Mouse (Mus musculus) lung, postnatal 0 days (tissue): ENCODE measurements around the gene Dclk1. TPM values are rescaled to one million over a fixed set of nuclear protein-coding genes. Genes with fewer than 3 reads are reported as not detected.

Experiments used
- ATAC-seq: fragments of 200-750 bp; cut with Nextera tagmentation; 2 replicates; pipeline ENCODE4 v1.8.0; 2017; ENCODE audit warnings: moderate library complexity
- DNase-seq: peaks from one replicate; pipeline ENCODE4 v3.0.0-alpha.2; 2016; ENCODE audit warnings: low spot score
- H3K27ac ChIP-seq: fragments of 300-500 bp; sonication (generic); 2 replicates; pipeline ENCODE4 v1.5.1; 2014; ENCODE audit warnings: antibody characterized with exemption, mild to moderate bottlenecking, low read length, mixed read lengths
- H3K27me3 ChIP-seq: fragments of 300-500 bp; sonication (generic); replicated peaks from 2 replicates; pipeline ENCODE4 v1.6.1; 2014; ENCODE audit warnings: low read length, mixed read lengths; ENCODE audit not compliant: insufficient read depth
- H3K36me3 ChIP-seq: fragments of 300-500 bp; sonication (generic); 2 replicates; pipeline ENCODE4 v1.6.1; 2014; ENCODE audit warnings: low read length, mixed read lengths; ENCODE audit not compliant: insufficient read depth
- H3K4me1 ChIP-seq: fragments of 300-500 bp; sonication (generic); 2 replicates; pipeline ENCODE4 v1.6.1; 2014; ENCODE audit warnings: antibody characterized with exemption, low read depth, low read length, mixed read lengths; ENCODE audit not compliant: insufficient read depth
- H3K4me2 ChIP-seq: fragments of 300-500 bp; sonication (generic); replicated peaks from 2 replicates; pipeline ENCODE4 v1.6.1; 2014; ENCODE audit warnings: low read depth, mild to moderate bottlenecking, low read length, moderate library complexity, mixed read lengths
- H3K4me3 ChIP-seq: fragments of 300-500 bp; sonication (generic); 2 replicates; pipeline ENCODE4 v1.5.1; 2014; ENCODE audit warnings: low read depth, low read length
- H3K9ac ChIP-seq: fragments of 300-500 bp; sonication (generic); replicated peaks from 2 replicates; pipeline ENCODE4 v1.6.1; 2014; ENCODE audit warnings: low read depth, mild to moderate bottlenecking
- H3K9me3 ChIP-seq: fragments of 300-500 bp; sonication (generic); 2 replicates; pipeline ENCODE4 v1.6.1; 2016; ENCODE audit warnings: low read length, mixed read lengths
- CTCF ChIP-seq: IDR thresholded peaks from 2 replicates; pipeline ENCODE4 v1.5.1; 2016; ENCODE audit warnings: antibody characterized with exemption, mild to moderate bottlenecking
- EP300 ChIP-seq: IDR thresholded peaks from 2 replicates; pipeline ENCODE4 v1.6.1; 2016; ENCODE audit warnings: antibody characterized with exemption, mild to moderate bottlenecking, control low read depth
- WGBS: fragments of 180-500 bp; shearing (Covaris S2); extraction: QIAGEN DNeasy Blood & Tissue Kit; methylation state at CpG from one replicate; pipeline ENCODE4 v1.1.7; 2014; 5-methylcytosine and 5-hydroxymethylcytosine counted together
- polyA plus RNA-seq: library from polyadenylated mRNA; unstranded; fragments of >200 nt; fragmentation: Nextera tagmentation; extraction: Ambion mirVana; gene quantifications from 2 replicates; pipeline ENCODE4 v1.2.1, GENCODE M21; 2015

Gene Dclk1
- polyA plus RNA-seq, 1 experiment from 2014 or later, result 3.1 TPM

GRCm38 (mm10) chr3:55483328-55483727 lies 241.2 kb downstream of the Dclk1 start:
- Histone ChIP-seq H3K4me2 (no peak overlapping the region), H3K9me3 (no peaks in the 10 kb centered on the region), H3K27me3 (no peaks in the 10 kb centered on the region), H3K27ac (no peak overlapping the region), H3K36me3 (no peaks in the 10 kb centered on the region), H3K4me3 (no peak overlapping the region), H3K9ac (no peak overlapping the region), H3K4me1 (no peaks in the 10 kb centered on the region)
- no peak for DNase-seq
- ATAC-seq, result no peak
- 39% methylated on average over 4 of the region's 4 CpGs for WGBS
- TF ChIP-seq EP300 (no peak), CTCF (no peak)

GRCm38 (mm10) chr3:55489231-55489990 lies 247.2 kb downstream of the Dclk1 start:
- no peaks in the 10 kb centered on the region for H3K36me3 ChIP-seq

GRCm38 (mm10) chr3:55492021-55492420 lies 249.9 kb downstream of the Dclk1 start:
- Histone ChIP-seq H3K9me3 (no peaks in the 10 kb centered on the region), H3K27me3 (no peaks in the 10 kb centered on the region), H3K9ac (no peak overlapping the region), H3K27ac (no peak overlapping the region), H3K4me1 (no peaks in the 10 kb centered on the region), H3K36me3 (no peaks in the 10 kb centered on the region), H3K4me2 (no peak overlapping the region), H3K4me3 (no peak overlapping the region)
- ATAC-seq (no peak), DNase-seq (no peak)
- TF ChIP-seq CTCF (no peak), EP300 (no peak)
- 49% methylated on average over 6 of the region's 6 CpGs for WGBS

More at GRCm38 (mm10) chr3:55489231-55489990, 247.2 kb downstream of the Dclk1 start:
- Histone ChIP-seq H3K4me3 (no peak overlapping the region), H3K9me3 (no peaks in the 10 kb centered on the region), H3K4me2 (no peak overlapping the region), H3K27ac (no peak overlapping the region), H3K4me1 (no peaks in the 10 kb centered on the region), H3K9ac (no peak overlapping the region), H3K27me3 (no peaks in the 10 kb centered on the region)
- no peak for TF ChIP-seq CTCF
- no peak for TF ChIP-seq EP300
- no peak for DNase-seq
- WGBS, result 62% methylated on average over 12 of the region's 12 CpGs
- no peak for ATAC-seq

GRCm38 (mm10) chr3:55494348-55494747 lies 252.2 kb downstream of the Dclk1 start:
- H3K27me3 ChIP-seq, result no peaks in the 10 kb centered on the region
- peak; percentile 11 for DNase-seq
- ATAC-seq, result no peak
- no peak overlapping the region for H3K27ac ChIP-seq
- H3K36me3 ChIP-seq, result no peaks in the 10 kb centered on the region
- no peak overlapping the region for H3K4me3 ChIP-seq
- no peak overlapping the region for H3K9ac ChIP-seq
- WGBS, result 43% methylated on average over 4 of the region's 4 CpGs
- no peak overlapping the region for H3K4me2 ChIP-seq
- peak; percentile 58 for TF ChIP-seq CTCF
- TF ChIP-seq EP300, result no peak
- no peaks in the 10 kb centered on the region for H3K4me1 ChIP-seq
- no peaks in the 10 kb centered on the region for H3K9me3 ChIP-seq

GRCm38 (mm10) chr3:55495231-55495630 lies 253.1 kb downstream of the Dclk1 start:
- DNase-seq, result no peak
- H3K4me1 ChIP-seq, result no peaks in the 10 kb centered on the region
- H3K27me3 ChIP-seq, result no peaks in the 10 kb centered on the region
- WGBS, result 72% methylated on average over 7 of the region's 7 CpGs
- no peak overlapping the region for H3K27ac ChIP-seq
- H3K9me3 ChIP-seq, result no peaks in the 10 kb centered on the region
- H3K4me3 ChIP-seq, result no peak overlapping the region
- no peak overlapping the region for H3K9ac ChIP-seq
- no peak for ATAC-seq
- H3K4me2 ChIP-seq, result no peak overlapping the region
- no peaks in the 10 kb centered on the region for H3K36me3 ChIP-seq
- no peak for TF ChIP-seq EP300

GRCm38 (mm10) chr3:55495866-55496265 lies 253.7 kb downstream of the Dclk1 start:
- 75% methylated on average over 4 of the region's 4 CpGs for WGBS
- ATAC-seq (no peak), DNase-seq (no peak)
- H3K4me1 ChIP-seq, result no peaks in the 10 kb centered on the region
- H3K4me2 ChIP-seq, result no peak overlapping the region
- H3K9me3 ChIP-seq, result no peaks in the 10 kb centered on the region
- H3K27me3 ChIP-seq, result no peaks in the 10 kb centered on the region
- no peak overlapping the region for H3K4me3 ChIP-seq
- no peak overlapping the region for H3K27ac ChIP-seq
- no peak overlapping the region for H3K9ac ChIP-seq
- TF ChIP-seq CTCF (no peak), EP300 (no peak)
- H3K36me3 ChIP-seq, result no peaks in the 10 kb centered on the region
